Mouse (Mus musculus) liver, embryonic 14.5 days (tissue): Measurements from ENCODE around the gene Tmem128. TPM values are rescaled to one million over a fixed set of nuclear protein-coding genes. Genes with fewer than 3 reads are reported as not detected.

Source experiments
- ATAC-seq: fragments of 200-750 bp; cut with Nextera tagmentation; 2 replicates; pipeline ENCODE4 v1.8.0; 2017; ENCODE audit warnings: moderate number of reproducible peaks, mild to moderate bottlenecking, moderate library complexity; ENCODE audit not compliant: insufficient read depth
- DNase-seq, 3 experiments: peaks; one replicate each; pipeline ENCODE4 v3.0.0-alpha.2; 2012 to 2013; ENCODE audit warnings: low read depth in 3 of 3, low spot score in 3 of 3
- H3K27ac ChIP-seq: fragments of 300-500 bp; sonication (generic); 2 replicates; pipeline ENCODE4 v1.5.1; 2014; ENCODE audit warnings: moderate library complexity, mild to moderate bottlenecking, control low read depth, inconsistent platforms
- H3K27me3 ChIP-seq: fragments of 300-500 bp; sonication (generic); 2 replicates; pipeline ENCODE4 v1.6.1; 2014; ENCODE audit warnings: mild to moderate bottlenecking, low read length, moderate library complexity; ENCODE audit not compliant: control insufficient read depth, insufficient read depth
- H3K36me3 ChIP-seq: fragments of 300-500 bp; sonication (generic); replicated peaks from 2 replicates; pipeline ENCODE4 v1.6.1; 2014; ENCODE audit warnings: low read depth; ENCODE audit not compliant: control insufficient read depth, insufficient read depth
- H3K4me1 ChIP-seq, 2 experiments: fragments of 200-500 bp in 1 of 2; fragments of 300-500 bp in 1 of 2; sonication (generic) in 1 of 2; replicated peaks; 2 replicates each; pipeline ENCODE4 v1.6.1; 2012 to 2014; ENCODE audit warnings: antibody characterized with exemption in 1 of 2, inconsistent platforms in 1 of 2, low read length in 1 of 2; ENCODE audit not compliant: control insufficient read depth in 2 of 2, insufficient read depth in 2 of 2
- H3K4me2 ChIP-seq: fragments of 300-500 bp; sonication (generic); 2 replicates; pipeline ENCODE4 v1.6.1; 2014; ENCODE audit warnings: low read depth, mild to moderate bottlenecking, control low read depth, moderate library complexity
- H3K4me3 ChIP-seq, 2 experiments: fragments of 200-500 bp in 1 of 2; fragments of 300-500 bp in 1 of 2; sonication (generic) in 1 of 2; 2 replicates each; pipeline ENCODE4 v1.5.1; 2012 to 2014; ENCODE audit warnings: low read depth in 2 of 2, low read length in 2 of 2, mild to moderate bottlenecking in 2 of 2, control low read depth in 1 of 2, inconsistent platforms in 1 of 2, moderate library complexity in 1 of 2; ENCODE audit not compliant: insufficient read depth in 1 of 2
- H3K9ac ChIP-seq: fragments of 300-500 bp; sonication (generic); replicated peaks from 2 replicates; pipeline ENCODE4 v1.6.1; 2014; ENCODE audit warnings: mild to moderate bottlenecking, control low read depth, moderate library complexity
- H3K9me3 ChIP-seq: fragments of 300-500 bp; sonication (generic); 2 replicates; pipeline ENCODE4 v1.6.1; 2016; ENCODE audit warnings: low read length, mixed read lengths; ENCODE audit not compliant: control insufficient read depth
- CTCF ChIP-seq: IDR thresholded peaks from 2 replicates; pipeline ENCODE4 v1.5.1; 2016; ENCODE audit warnings: antibody characterized with exemption, low read depth, control low read depth
- EP300 ChIP-seq: IDR thresholded peaks from 2 replicates; pipeline ENCODE4 v1.6.1; 2016; ENCODE audit warnings: antibody characterized with exemption, low read depth
- WGBS: fragments of 180-500 bp; shearing (Covaris S2); extraction: QIAGEN DNeasy Blood & Tissue Kit; methylation state at CpG from one replicate; pipeline ENCODE4 v1.1.7; 2014; ENCODE audit not compliant: insufficient replicate concordance; 5-methylcytosine and 5-hydroxymethylcytosine counted together
- polyA plus RNA-seq, 2 experiments: library from polyadenylated mRNA; depleted of rRNA in 1 of 2; stranded (reverse) in 1 of 2; unstranded in 1 of 2; fragments of >200 nt; fragmentation: Nextera tagmentation in 1 of 2; extraction: Ambion mirVana in 1 of 2; gene quantifications; 2 replicates each; pipeline versions ENCODE4 v1.2.1 to v1.2.3; 2012 to 2014

Tmem128 gene
- polyA plus RNA-seq, 2 experiments = 26.7 to 49.5 TPM

GRCm38 (mm10) chr5:38277098-38277866 lies 17.3 kb downstream of the Tmem128 start:
- H3K4me3 ChIP-seq = no peak overlapping the region
- WGBS = 3% methylated on average over 65 of the region's 65 CpGs
- no peaks in the 10 kb centered on the region for H3K4me1 ChIP-seq
- no peak for ATAC-seq
- H3K27me3 ChIP-seq = peaks cover 49% of the 10 kb centered on the region
- DNase-seq = no peak
- H3K36me3 ChIP-seq = no peaks in the 10 kb centered on the region
- no peak overlapping the region for H3K4me2 ChIP-seq
- TF ChIP-seq EP300 (no peak), CTCF (no peak)
- no peak overlapping the region for H3K27ac ChIP-seq
- no peak overlapping the region for H3K9ac ChIP-seq
- H3K9me3 ChIP-seq = no peaks in the 10 kb centered on the region

GRCm38 (mm10) chr5:38277936-38278600 lies 18.1 kb downstream of the Tmem128 start:
- no peak overlapping the region for H3K9ac ChIP-seq
- no peak overlapping the region for H3K27ac ChIP-seq
- TF ChIP-seq EP300 (no peak), CTCF (no peak)
- ATAC-seq (no peak), DNase-seq (no peak)
- no peaks in the 10 kb centered on the region for H3K36me3 ChIP-seq
- H3K9me3 ChIP-seq = no peaks in the 10 kb centered on the region
- no peak overlapping the region for H3K4me2 ChIP-seq
- H3K27me3 ChIP-seq = peaks cover 49% of the 10 kb centered on the region
- H3K4me1 ChIP-seq = no peaks in the 10 kb centered on the region
- WGBS = 18% methylated on average over 12 of the region's 12 CpGs
- no peak overlapping the region for H3K4me3 ChIP-seq

GRCm38 (mm10) chr5:38280075-38280474 lies 20.1 kb downstream of the Tmem128 start:
- H3K4me3 ChIP-seq = no peak overlapping the region
- H3K36me3 ChIP-seq = no peaks in the 10 kb centered on the region
- H3K9me3 ChIP-seq = no peaks in the 10 kb centered on the region
- ATAC-seq = no peak
- no peak overlapping the region for H3K27ac ChIP-seq
- no peak overlapping the region for H3K4me2 ChIP-seq
- peaks cover 44% of the 10 kb centered on the region for H3K27me3 ChIP-seq
- 7% methylated on average over 1 of the region's 1 CpGs for WGBS
- H3K9ac ChIP-seq = no peak overlapping the region
- no peak for DNase-seq
- H3K4me1 ChIP-seq = no peaks in the 10 kb centered on the region
- no peak for TF ChIP-seq CTCF
- TF ChIP-seq EP300 = no peak

- 56% methylated on average over 9 of the region's 9 CpGs for WGBS
- H3K36me3 ChIP-seq = no peaks in the 10 kb centered on the region
- no peak overlapping the region for H3K4me2 ChIP-seq
- H3K27ac ChIP-seq = no peak overlapping the region
- DNase-seq = no peak
- TF ChIP-seq CTCF = no peak
- TF ChIP-seq EP300 = no peak
- no peaks in the 10 kb centered on the region for H3K27me3 ChIP-seq
- no peak for ATAC-seq
- no peak overlapping the region for H3K4me3 ChIP-seq
- H3K9me3 ChIP-seq = no peaks in the 10 kb centered on the region
- H3K9ac ChIP-seq = no peak overlapping the region
- H3K4me1 ChIP-seq = no peaks in the 10 kb centered on the region
Measured at GRCm38 (mm10) chr5:38285724-38286123, 25.7 kb downstream of the Tmem128 start.

GRCm38 (mm10) chr5:38288476-38288875 lies 28.5 kb downstream of the Tmem128 start:
- Histone ChIP-seq H3K4me3 (no peak overlapping the region), H3K4me1 (no peaks in the 10 kb centered on the region), H3K27ac (no peak overlapping the region), H3K27me3 (no peaks in the 10 kb centered on the region), H3K4me2 (no peak overlapping the region), H3K36me3 (no peaks in the 10 kb centered on the region), H3K9me3 (no peaks in the 10 kb centered on the region), H3K9ac (no peak overlapping the region)
- ATAC-seq = no peak
- DNase-seq = no peak
- 59% methylated on average over 3 of the region's 3 CpGs for WGBS
- TF ChIP-seq CTCF = no peak
- no peak for TF ChIP-seq EP300
